Mouse (Mus musculus) cortical plate, adult 2 months (tissue): ENCODE results near the gene Zfp503. TPM values are rescaled to one million over a fixed set of nuclear protein-coding genes. Genes with fewer than 3 reads are reported as not detected.

Experiments used
- H3K27ac ChIP-seq: fragments of 200-500 bp; 2 replicates; pipeline ENCODE4 v1.5.1; 2012; ENCODE audit warnings: low read length, control low read depth, inconsistent platforms; ENCODE audit not compliant: insufficient read depth
- H3K4me1 ChIP-seq: fragments of 200-500 bp; 2 replicates; pipeline ENCODE4 v1.6.1; 2011; ENCODE audit warnings: low read length; ENCODE audit not compliant: control insufficient read depth, insufficient read depth
- H3K4me3 ChIP-seq: fragments of 200-500 bp; 2 replicates; pipeline ENCODE4 v1.5.1; 2011; ENCODE audit warnings: mild to moderate bottlenecking, low read length, control low read depth; ENCODE audit not compliant: insufficient read depth
- CTCF ChIP-seq: fragments of 200-500 bp; IDR thresholded peaks from 2 replicates; pipeline ENCODE4 v1.5.1; 2011; ENCODE audit warnings: mild to moderate bottlenecking, control low read depth, low read length; ENCODE audit not compliant: insufficient read depth; ENCODE audit errors: extremely low read depth
- POLR2A ChIP-seq: fragments of 200-500 bp; IDR thresholded peaks from 2 replicates; pipeline ENCODE4 v1.6.1; 2011; ENCODE audit warnings: mild to moderate bottlenecking, low read length, control low read depth; ENCODE audit not compliant: insufficient read depth; ENCODE audit errors: extremely low read depth
- polyA plus RNA-seq: library from polyadenylated mRNA; depleted of rRNA; stranded (reverse); fragments of >200 nt; gene quantifications from 2 replicates; pipeline ENCODE4 v1.2.3, GENCODE M21; 2012

Zfp503 gene
- polyA plus RNA-seq, 1 experiment = 1.9 TPM

DNA sequence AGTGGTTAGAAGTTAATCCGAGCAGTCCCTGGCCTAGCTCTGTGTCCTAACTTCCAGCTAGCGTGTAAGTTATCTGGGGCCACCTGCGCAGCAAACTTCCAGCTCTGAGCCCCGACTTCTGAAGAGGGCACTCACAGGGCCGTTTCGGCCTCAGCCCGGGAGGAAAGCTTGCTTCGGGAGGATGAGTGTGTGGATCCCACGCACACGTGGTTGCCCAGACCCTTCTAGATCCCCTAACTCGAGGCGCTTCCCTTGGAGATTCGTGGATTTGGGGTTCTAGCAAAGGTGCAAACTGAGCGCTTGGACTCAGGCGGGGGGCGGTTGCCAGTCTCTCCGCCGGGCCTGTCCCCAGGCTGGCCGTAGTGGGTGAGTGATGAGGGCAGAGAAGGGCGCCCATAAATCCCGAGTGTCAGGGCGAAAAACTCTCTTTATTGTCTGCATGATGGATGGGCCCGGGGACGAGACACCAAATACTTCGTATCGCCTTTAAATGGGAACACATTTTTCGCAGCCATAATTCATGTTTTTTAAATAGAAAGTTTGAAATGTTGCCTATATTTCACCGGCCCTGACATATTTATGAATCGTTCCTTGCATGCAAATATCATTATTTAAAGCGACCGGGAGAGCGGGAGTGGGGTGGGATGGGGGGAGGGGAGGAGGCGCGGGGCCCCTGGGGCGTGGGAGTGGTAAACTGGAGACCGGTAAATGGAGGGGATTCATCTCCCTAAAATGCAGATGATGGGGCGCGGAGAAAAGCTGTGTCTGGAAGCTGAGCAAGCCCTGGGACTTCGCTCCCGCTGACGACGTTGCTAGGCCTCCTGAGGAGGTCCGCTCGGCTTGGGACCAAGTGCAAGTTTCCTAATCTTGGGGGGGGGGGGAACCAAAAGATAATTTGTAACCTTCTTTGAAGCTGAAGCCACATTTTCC lies 4.9 kb upstream of the Zfp503 start:
- peak overlapping the region; percentile 46 for H3K4me3 ChIP-seq
- TF ChIP-seq POLR2A (no peak), CTCF (no peak)

DNA sequence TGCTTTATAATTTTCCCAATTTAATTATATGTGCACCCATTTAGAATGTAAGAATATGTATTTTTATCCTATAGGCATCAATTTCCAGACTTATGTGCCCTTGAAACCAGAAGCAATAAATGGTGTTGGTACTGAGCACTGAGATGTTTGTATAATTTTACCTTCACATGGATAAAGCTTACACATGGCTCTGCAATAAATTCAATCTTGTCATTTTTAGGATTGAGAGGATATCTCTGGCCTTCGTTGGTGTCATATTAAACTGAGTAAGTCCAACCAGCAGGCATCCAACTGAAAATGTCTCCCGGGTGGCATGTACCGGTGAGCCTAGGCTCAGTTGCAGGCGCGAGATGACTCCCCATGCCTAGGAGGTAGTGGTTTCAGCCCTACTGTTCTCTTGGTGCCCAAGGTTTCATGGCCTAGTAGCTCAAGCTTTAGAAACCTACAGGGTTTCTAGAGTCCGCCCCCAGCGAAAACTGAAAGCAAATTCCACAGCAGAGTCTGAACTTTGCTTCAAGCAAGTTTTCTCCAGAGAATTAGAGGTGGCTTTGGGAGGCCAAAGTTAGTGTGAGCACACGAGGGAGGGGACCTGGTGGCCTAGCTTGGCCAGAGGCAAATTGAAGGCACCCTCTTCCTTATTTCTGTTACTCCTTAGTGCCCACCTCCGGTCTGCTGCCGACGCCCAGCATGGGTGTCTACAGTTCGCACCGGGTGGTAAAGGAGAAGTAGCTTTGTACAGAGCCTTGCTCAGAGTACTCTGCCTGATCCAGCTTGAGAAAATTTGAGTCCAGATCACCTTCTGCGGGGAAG lies 4.1 kb upstream of the Zfp503 start:
- no peaks in the 10 kb centered on the region for H3K4me1 ChIP-seq
- no peak overlapping the region for H3K4me3 ChIP-seq
- TF ChIP-seq CTCF (no peak), POLR2A (no peak)
- no peak overlapping the region for H3K27ac ChIP-seq

More for the DNA sequence above, 4.9 kb upstream of the Zfp503 start:
- no peaks in the 10 kb centered on the region for H3K4me1 ChIP-seq
- no peak overlapping the region for H3K27ac ChIP-seq

DNA sequence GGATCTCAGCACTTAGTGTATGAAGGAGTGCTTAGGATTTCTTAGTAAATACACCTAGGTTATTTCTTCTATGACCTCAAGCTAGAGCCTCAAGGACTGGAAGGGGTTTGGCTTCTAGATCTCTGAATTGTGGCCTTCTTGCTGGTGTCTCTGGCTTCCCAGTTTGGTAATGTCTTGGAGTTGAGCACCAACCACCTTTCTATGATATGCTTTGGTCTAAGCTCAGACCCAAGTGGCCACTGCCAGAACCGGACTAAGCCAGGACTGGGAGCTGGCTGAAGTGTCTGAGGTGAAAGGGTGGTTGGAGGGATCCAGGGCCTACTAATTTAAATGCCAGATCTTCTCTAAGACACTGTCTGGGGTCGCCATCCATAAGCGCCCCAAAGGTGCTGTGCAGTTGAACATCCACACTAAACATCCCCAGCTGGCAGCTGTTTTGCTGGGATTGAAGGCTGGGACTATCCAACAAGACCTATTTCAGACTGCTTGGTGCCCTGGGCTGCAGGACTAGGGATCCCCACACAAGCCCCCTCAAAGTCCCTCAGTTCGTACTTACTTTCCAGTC lies 3.0 kb upstream of the Zfp503 start:
- TF ChIP-seq POLR2A = no peak
- TF ChIP-seq CTCF = no peak

DNA sequence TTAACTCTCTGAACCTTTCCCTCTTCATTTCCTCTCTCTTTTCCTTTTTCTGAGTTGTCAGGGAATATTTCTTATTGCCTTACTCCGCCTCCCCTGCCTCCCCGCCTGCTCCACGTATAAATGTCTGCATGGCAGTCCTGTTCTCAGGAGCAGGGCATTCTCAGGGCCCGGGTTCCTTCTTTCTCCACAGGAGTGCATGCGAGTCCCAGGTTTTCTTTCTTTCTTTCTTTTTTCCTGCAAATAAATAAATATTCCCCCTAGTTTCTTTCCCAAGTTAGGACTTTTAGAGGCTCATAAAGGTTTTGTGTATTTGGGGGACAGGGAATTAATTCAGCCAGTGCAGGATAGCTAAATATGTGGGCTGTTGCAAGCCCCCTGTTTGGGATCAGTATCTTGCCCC lies 2.5 kb upstream of the Zfp503 start:
- no peaks in the 10 kb centered on the region for H3K4me1 ChIP-seq
- H3K27ac ChIP-seq = no peak overlapping the region
- no peak for TF ChIP-seq CTCF
- TF ChIP-seq POLR2A = no peak
- H3K4me3 ChIP-seq = no peak overlapping the region

More for the DNA sequence above, 3.0 kb upstream of the Zfp503 start:
- H3K4me3 ChIP-seq = no peak overlapping the region
- no peak overlapping the region for H3K27ac ChIP-seq
- no peaks in the 10 kb centered on the region for H3K4me1 ChIP-seq

DNA sequence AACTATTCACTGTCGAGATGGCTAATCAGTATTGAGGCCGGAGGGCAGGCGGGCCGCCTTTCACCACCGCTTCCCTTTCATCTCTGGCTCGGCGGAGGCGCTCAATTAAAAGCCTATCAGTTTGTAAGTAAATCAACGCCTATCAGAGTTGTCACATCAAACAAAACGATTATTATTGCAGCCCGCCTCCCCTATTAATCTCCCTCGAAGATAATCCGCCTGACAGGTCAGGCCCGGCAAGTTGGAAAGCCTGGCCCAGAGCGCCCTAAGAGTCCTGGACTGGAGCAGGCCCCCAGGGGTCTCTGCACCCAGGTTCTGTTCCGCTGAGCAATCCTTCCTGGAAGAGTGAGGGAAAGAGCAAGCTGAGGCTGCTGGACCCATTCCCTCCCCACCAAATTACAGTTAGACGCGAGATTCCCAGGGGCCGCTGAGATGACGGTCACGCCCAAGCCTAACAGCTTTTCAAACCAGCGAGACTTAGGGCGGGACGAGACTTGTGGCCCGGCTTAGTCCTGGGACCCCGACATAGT lies 1.9 kb upstream of the Zfp503 start:
- no peak overlapping the region for H3K4me3 ChIP-seq
- no peak for TF ChIP-seq POLR2A
- TF ChIP-seq CTCF = no peak
- no peaks in the 10 kb centered on the region for H3K4me1 ChIP-seq

DNA sequence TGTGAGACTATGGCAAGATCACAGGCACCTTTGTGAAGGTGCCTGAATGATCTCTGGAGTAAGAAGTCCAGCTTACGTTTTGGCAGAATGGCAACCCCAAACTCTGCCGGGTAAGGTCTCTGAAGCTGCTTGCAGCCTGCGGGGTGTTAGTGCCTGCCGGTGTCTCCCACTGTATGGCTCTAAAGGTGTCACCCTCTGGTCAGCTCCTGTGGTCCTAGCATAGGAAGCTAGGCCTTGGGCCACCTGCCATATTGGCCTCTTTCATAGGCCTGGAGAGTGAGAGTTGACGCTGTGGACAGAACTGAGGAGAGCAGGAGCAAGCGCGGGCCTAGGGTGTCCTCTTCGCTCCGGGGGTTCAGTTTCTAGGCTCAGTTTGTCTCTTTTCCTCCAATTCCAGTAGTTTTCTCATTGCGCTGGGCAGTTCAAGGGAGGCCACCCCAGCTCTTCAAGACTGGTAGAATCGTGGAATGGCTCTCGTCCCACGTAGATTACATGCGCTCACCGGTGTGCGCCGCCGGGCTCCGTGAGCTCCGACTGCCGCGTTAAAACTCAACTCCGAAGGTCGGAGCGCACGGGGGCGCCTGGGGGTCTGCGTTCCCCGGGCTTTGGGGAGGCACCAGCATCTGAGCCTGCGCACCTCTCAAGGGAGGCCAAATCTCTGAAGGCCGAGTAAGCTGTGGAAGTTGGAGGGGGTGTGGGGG lies 1.1 kb upstream of the Zfp503 start:
- no peak for TF ChIP-seq POLR2A
- TF ChIP-seq CTCF = no peak
- H3K4me1 ChIP-seq = no peaks in the 10 kb centered on the region
- no peak overlapping the region for H3K27ac ChIP-seq
- H3K4me3 ChIP-seq = no peak overlapping the region; the same call in 1 of the 2 replicates

More for the DNA sequence above, 1.9 kb upstream of the Zfp503 start:
- H3K27ac ChIP-seq = no peak overlapping the region

DNA sequence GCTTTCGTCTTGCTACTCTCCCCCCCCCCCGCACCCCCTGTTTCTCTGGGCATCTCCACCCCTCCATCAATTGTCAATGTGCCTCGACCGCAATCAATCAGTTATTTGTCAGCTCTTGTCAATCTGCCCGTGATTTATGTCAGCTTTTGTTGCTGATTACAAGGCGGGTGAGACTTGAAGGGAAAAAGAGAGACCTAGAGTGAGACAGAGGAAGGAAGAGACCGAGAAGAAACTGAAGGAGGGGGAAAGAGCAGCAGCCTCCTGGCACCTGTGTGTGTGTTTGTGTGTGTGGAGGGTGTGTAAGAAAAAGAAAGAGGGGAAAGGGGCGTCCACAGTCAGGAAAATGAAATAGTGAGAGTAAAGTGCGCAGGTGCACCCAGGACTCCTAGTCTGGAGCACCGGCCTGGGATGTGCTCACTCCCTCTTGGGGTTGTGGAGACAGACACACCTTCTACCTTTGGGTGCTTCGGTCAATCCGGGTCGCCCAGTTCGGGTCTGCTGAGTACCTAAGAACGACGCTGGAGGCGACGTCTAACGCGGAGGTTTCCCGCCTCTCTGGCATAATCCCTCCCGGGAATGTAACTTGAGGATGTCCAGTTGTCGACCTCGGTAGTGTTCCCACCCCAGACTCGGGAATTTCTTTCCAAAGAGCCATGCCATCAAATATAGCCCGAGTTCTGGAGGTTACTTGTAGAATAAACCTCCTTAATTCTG lies 667 bp downstream of the Zfp503 start:
- Histone ChIP-seq H3K4me1 (no peaks in the 10 kb centered on the region), H3K27ac (no peak overlapping the region), H3K4me3 (peak overlapping the region; percentile 43)
- TF ChIP-seq POLR2A = no peak
- no peak for TF ChIP-seq CTCF
